Mouse (Mus musculus) ES-E14 (cell line): Measurements from ENCODE around the gene Nwd2. TPM values are rescaled to one million over a fixed set of nuclear protein-coding genes. Genes with fewer than 3 reads are reported as not detected.

Experiments
- DNase-seq: peaks from one replicate; pipeline ENCODE4 v3.0.0-alpha.2; 2013; ENCODE audit warnings: low read depth, low spot score
- H3K27ac ChIP-seq: 2 replicates; pipeline ENCODE4 v1.5.1; 2012; ENCODE audit warnings: low read depth, mild to moderate bottlenecking, low read length, moderate library complexity, mixed read lengths; ENCODE audit not compliant: poor library complexity, insufficient read depth, severe bottlenecking
- H3K36me3 ChIP-seq: 2 replicates; pipeline ENCODE4 v1.6.1; 2012; ENCODE audit warnings: mild to moderate bottlenecking, low read length, moderate library complexity, mixed read lengths; ENCODE audit not compliant: control insufficient read depth, poor library complexity, insufficient read depth, severe bottlenecking
- H3K4me1 ChIP-seq, 2 experiments: fragments of 150-350 bp in 1 of 2; sonication (generic) in 1 of 2; 2 replicates each; pipeline ENCODE4 v1.6.1; 2012; ENCODE audit warnings: low read length in 2 of 2, mild to moderate bottlenecking in 1 of 2, mixed read lengths in 1 of 2; ENCODE audit not compliant: control insufficient read depth in 2 of 2, insufficient read depth in 2 of 2, poor library complexity in 1 of 2
- H3K4me3 ChIP-seq, 2 experiments: fragments of 150-350 bp in 1 of 2; sonication (generic) in 1 of 2; 2 replicates each; pipeline ENCODE4 v1.5.1; 2012; ENCODE audit warnings: low read length in 2 of 2, low read depth in 1 of 2, mild to moderate bottlenecking in 1 of 2, mixed read lengths in 1 of 2; ENCODE audit not compliant: insufficient read depth in 1 of 2, poor library complexity in 1 of 2, severe bottlenecking in 1 of 2
- H3K9ac ChIP-seq: 2 replicates; pipeline ENCODE4 v1.6.1; 2012; ENCODE audit warnings: low read depth, mild to moderate bottlenecking, low read length, mixed read lengths; ENCODE audit not compliant: poor library complexity, insufficient read depth, severe bottlenecking
- H3K9me3 ChIP-seq: fragments of 150-350 bp; sonication (generic); 2 replicates; pipeline ENCODE4 v1.6.1; 2012; ENCODE audit warnings: low read depth, mild to moderate bottlenecking, low read length; ENCODE audit not compliant: control insufficient read depth, insufficient read depth
- CHD2 ChIP-seq: IDR thresholded peaks from 2 replicates; pipeline ENCODE4 v1.6.1; 2014; ENCODE audit warnings: mild to moderate bottlenecking, low read depth, low read length, inconsistent platforms
- HCFC1 ChIP-seq: IDR thresholded peaks from 2 replicates; pipeline ENCODE4 v1.6.1; 2012; ENCODE audit warnings: low read length, inconsistent platforms, borderline replicate concordance; ENCODE audit not compliant: insufficient read depth
- MAFK ChIP-seq: IDR thresholded peaks from 2 replicates; pipeline ENCODE4 v1.6.1; 2014; ENCODE audit warnings: mild to moderate bottlenecking, low read depth, low read length, inconsistent platforms; ENCODE audit not compliant: insufficient read depth
- ZC3H11A ChIP-seq: IDR thresholded peaks from 2 replicates; pipeline ENCODE4 v1.6.1; 2012; ENCODE audit warnings: low read depth, mild to moderate bottlenecking, inconsistent platforms, low read length, borderline replicate concordance
- ZNF384 ChIP-seq: IDR thresholded peaks from 2 replicates; pipeline ENCODE4 v1.6.1; 2012; ENCODE audit warnings: low read depth, low read length, inconsistent platforms
- in situ Hi-C, 2 experiments: fragments of 600-800 bp; cut with MboI; formaldehyde crosslinking; loops; one replicate each; pipeline ENCODE4 v1.15.1; 2025; ENCODE audit warnings: low sequenced_read_pairs in 2 of 2, inconsistent platforms in 1 of 2; ENCODE audit not compliant: unreplicated experiment in 2 of 2
- total RNA-seq: library from RNA; depleted of rRNA; stranded (reverse); fragments of 300-350 nt; gene quantifications from 2 replicates; pipeline ENCODE4 v1.2.3, GENCODE M21; 2012

Nwd2 gene
- total RNA-seq, 1 experiment = not detected

DNA sequence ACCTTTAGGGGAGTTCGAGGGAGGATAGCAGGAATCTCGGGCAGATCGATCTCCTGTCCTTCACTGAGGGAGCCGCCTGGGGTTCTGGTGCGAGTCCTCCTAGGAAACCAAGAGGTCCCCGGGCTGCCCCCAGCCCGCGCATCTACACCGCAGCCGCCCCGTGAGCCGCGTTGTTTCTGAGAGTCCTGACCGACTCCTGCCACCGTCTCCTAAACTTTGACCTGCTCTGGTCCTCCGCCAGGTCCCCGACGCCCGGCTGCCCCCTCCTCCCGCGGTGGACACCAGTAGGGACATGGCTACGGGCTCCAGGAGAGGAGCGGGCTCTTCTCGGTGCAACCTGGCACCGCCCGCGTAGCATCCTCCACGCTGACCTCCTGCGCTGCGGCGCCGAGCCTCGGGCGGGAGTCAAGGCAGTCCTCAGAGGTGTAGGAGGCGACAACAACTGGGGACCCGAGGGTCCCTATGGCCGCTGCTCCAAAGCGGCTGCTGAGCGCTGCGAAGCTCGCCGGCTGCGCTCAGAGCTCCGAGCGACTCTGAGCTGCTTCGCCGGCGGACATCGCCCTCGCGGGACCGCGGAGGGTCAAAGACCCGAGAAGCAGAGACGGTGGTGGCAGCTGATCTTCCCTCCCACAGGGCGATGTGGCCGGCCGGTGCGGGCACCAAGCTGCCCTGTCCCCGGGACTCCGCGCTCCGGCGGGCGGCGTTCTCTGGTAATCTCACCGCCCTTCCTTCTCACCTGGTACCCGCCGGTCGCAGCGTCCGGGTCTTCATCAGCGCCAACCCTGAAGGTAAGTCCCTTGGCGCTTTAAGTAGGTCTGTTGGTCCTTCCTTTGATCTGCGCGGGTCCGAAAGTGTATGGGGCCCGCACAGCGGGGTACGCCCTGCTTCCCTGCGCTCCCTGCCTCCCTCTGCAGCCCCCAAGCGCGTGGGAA is 897 bp downstream of the Nwd2 start:
- Histone ChIP-seq H3K36me3 (no peaks in the 10 kb centered on the region), H3K4me3 (peak overlapping the region; percentile 46 to 55), H3K4me1 (peaks cover 0 to 5% of the 10 kb centered on the region in 2 experiments; a peak in 1 of 4 replicates), H3K9ac (no peak overlapping the region), H3K27ac (no peak overlapping the region), H3K9me3 (no peaks in the 10 kb centered on the region)
- DNase-seq = no peak
- in situ Hi-C loops = no loop called here
- TF ChIP-seq MAFK = no peak
- TF ChIP-seq ZC3H11A = no peak
- no peak for TF ChIP-seq ZNF384
- TF ChIP-seq HCFC1 = no peak
- no peak for TF ChIP-seq CHD2

- TF ChIP-seq MAFK (no peak), ZNF384 (no peak), CHD2 (no peak), HCFC1 (no peak), ZC3H11A (no peak)
- DNase-seq = no peak
- Histone ChIP-seq H3K36me3 (no peaks in the 10 kb centered on the region), H3K4me3 (no peak overlapping the region), H3K27ac (no peak overlapping the region), H3K9ac (no peak overlapping the region), H3K9me3 (no peaks in the 10 kb centered on the region), H3K4me1 (peaks cover 0 to 5% of the 10 kb centered on the region in 2 experiments; a peak in 1 of 4 replicates)
- in situ Hi-C loops = no loop called here
These were observed 2.9 kb downstream of the Nwd2 start for GRCm38 (mm10) chr5:63651813-63652212.

DNA sequence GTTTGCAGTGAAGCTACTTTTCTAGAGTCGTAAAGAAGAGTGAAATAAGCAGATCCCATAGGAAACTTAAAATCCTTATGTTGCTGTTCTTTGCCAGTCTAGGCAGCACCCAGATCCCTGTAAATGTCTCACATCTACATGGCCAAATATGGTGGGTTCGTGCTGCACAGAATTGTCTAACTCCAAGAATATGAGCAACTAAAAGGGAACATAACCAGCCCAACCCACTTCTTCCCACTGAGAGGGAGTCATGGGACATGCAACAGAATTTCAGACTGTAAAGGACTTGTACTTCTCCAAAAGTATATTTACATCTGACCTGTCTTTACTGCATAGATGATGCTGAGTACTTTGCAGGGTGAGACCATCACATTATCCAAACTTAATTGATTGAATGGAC is 3.8 kb downstream of the Nwd2 start:
- TF ChIP-seq MAFK = no peak
- Histone ChIP-seq H3K4me3 (no peak overlapping the region), H3K4me1 (peaks cover 0 to 5% of the 10 kb centered on the region in 2 experiments; a peak in 1 of 4 replicates), H3K36me3 (no peaks in the 10 kb centered on the region), H3K9ac (no peak overlapping the region), H3K27ac (no peak overlapping the region), H3K9me3 (no peaks in the 10 kb centered on the region)
- in situ Hi-C loops = no loop called here
- no peak for DNase-seq

- TF ChIP-seq HCFC1 (no peak), ZNF384 (no peak), ZC3H11A (no peak), CHD2 (no peak), MAFK (no peak)
These were observed 18.0 kb downstream of the Nwd2 start for GRCm38 (mm10) chr5:63666884-63667283.

More at GRCm38 (mm10) chr5:63666884-63667283, 18.0 kb downstream of the Nwd2 start:
- DNase-seq = no peak
- no peaks in the 10 kb centered on the region for H3K36me3 ChIP-seq
- no peak overlapping the region for H3K9ac ChIP-seq
- H3K9me3 ChIP-seq = no peaks in the 10 kb centered on the region
- in situ Hi-C loops = no loop called here
- no peak overlapping the region for H3K27ac ChIP-seq
- no peaks in the 10 kb centered on the region for H3K4me1 ChIP-seq
- no peak overlapping the region for H3K4me3 ChIP-seq
